12 mouse cellular contexts compared by ENCODE assay signal in the genomic region with DNA sequence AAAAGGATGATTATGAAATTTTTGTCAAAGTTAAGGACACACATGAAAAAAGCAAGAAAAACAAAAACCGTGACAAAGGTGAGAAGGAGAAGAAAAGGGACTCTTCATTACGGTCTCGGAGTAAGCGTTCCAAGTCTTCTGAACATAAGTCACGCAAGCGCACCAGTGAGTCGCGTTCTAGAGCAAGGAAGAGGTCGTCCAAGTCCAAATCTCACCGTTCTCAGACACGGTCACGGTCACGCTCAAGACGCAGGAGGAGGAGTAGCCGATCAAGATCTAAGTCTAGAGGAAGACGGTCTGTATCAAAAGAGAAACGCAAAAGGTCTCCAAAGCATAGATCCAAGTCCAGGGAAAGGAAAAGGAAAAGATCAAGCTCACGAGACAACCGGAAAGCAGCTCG.
"Had no signal": no experiment of that assay in that cellular context is flagged by ENCODE, and none has a peak within 500 bp of the region (broad histone marks: within the 10 kb centered on the region; RNA-seq: fewer than 3 reads in every experiment).

No protein-coding gene starts in this region.

- H3K4me2 ChIP-seq: liver, embryonic 13.5 days; midbrain, embryonic 12.5 days had no signal

- H3K27ac ChIP-seq: kidney, postnatal 0 days; layer of hippocampus, adult 2 months; left cerebral cortex, adult 2 months; liver, embryonic 13.5 days; macrophage; midbrain, embryonic 12.5 days had no signal

- H3K9ac ChIP-seq: liver, embryonic 13.5 days; midbrain, embryonic 12.5 days had no signal

- H3K9me3 ChIP-seq: midbrain, embryonic 12.5 days had no signal

- H3K4me3 ChIP-seq: layer of hippocampus, adult 2 months; left cerebral cortex, adult 2 months; liver, embryonic 13.5 days; midbrain, embryonic 12.5 days had no signal

- H3K27me3 ChIP-seq: liver, embryonic 13.5 days; midbrain, embryonic 12.5 days had no signal

- H3K4me1 ChIP-seq: liver, embryonic 13.5 days had no signal

- DNase-seq: kidney, adult 2 months; kidney, postnatal 25 days; layer of hippocampus, postnatal 36 days; liver, embryonic 13.5 days; lung, adult 2 months; lung, postnatal 14 days; thymus, postnatal 25 days had no signal
